Mouse (Mus musculus) kidney, adult 2 months (tissue): ENCODE measurements around the gene Pde4d. TPM values are rescaled to one million over a fixed set of nuclear protein-coding genes. Genes with fewer than 3 reads are reported as not detected.
A peak's percentile ranks its signal among the peaks of the same experiment; 100 is the strongest.

Source experiments
- DNase-seq: peaks from one replicate; pipeline ENCODE4 v3.0.0; 2021
- H3K27ac ChIP-seq: fragments of 200-500 bp; 2 replicates; pipeline ENCODE4 v1.5.1; 2012; ENCODE audit warnings: low read depth, low read length, control low read depth, inconsistent platforms; ENCODE audit not compliant: insufficient read depth
- H3K27me3 ChIP-seq: fragments of 200-500 bp; replicated peaks from 2 replicates; pipeline ENCODE4 v1.6.1; 2012; ENCODE audit warnings: mild to moderate bottlenecking, moderate library complexity, low read length, inconsistent platforms; ENCODE audit not compliant: control insufficient read depth, insufficient read depth
- H3K36me3 ChIP-seq: fragments of 200-500 bp; 2 replicates; pipeline ENCODE4 v1.6.1; 2012; ENCODE audit warnings: mild to moderate bottlenecking, moderate library complexity, low read length, inconsistent platforms; ENCODE audit not compliant: control insufficient read depth, insufficient read depth
- H3K4me1 ChIP-seq: fragments of 200-500 bp; 2 replicates; pipeline ENCODE4 v1.6.1; 2011; ENCODE audit warnings: low read length; ENCODE audit not compliant: control insufficient read depth, insufficient read depth
- H3K4me3 ChIP-seq: fragments of 200-500 bp; 2 replicates; pipeline ENCODE4 v1.5.1; 2011; ENCODE audit warnings: mild to moderate bottlenecking, low read depth, low read length, control low read depth; ENCODE audit not compliant: insufficient read depth
- CTCF ChIP-seq: fragments of 200-500 bp; conservative IDR thresholded peaks from 2 replicates; pipeline ENCODE4 v1.5.1; 2011; ENCODE audit warnings: low read depth, mild to moderate bottlenecking, control low read depth, low read length, moderate library complexity, mixed read lengths; ENCODE audit not compliant: insufficient read depth, insufficient read length
- POLR2A ChIP-seq: fragments of 200-500 bp; IDR thresholded peaks from one replicate; pipeline ENCODE4 v1.6.1; 2011; ENCODE audit warnings: low read depth, low read length, control low read depth
- WGBS: fragments of 180-500 bp; shearing (Covaris S2); methylation state at CpG from one replicate; pipeline ENCODE4 v1.1.7; 2018; 5-methylcytosine and 5-hydroxymethylcytosine counted together
- polyA plus RNA-seq: library from polyadenylated mRNA; depleted of rRNA; stranded (reverse); fragments of >200 nt; gene quantifications from 2 replicates; pipeline ENCODE4 v1.2.3, GENCODE M21; 2012

Gene Pde4d
- polyA plus RNA-seq, 1 experiment, result 18.3 TPM

- DNase-seq, result peak; percentile 69
- no peaks in the 10 kb centered on the region; the same call in 1 of the 2 replicates for H3K27me3 ChIP-seq
- H3K4me1 ChIP-seq, result no peaks in the 10 kb centered on the region
- no peaks in the 10 kb centered on the region for H3K36me3 ChIP-seq
- no peak overlapping the region for H3K4me3 ChIP-seq
- no peak overlapping the region for H3K27ac ChIP-seq
- TF ChIP-seq CTCF (no peak), POLR2A (no peak)
- 2% methylated on average over 8 of the region's 8 CpGs for WGBS
Measured at GRCm38 (mm10) chr13:109116004-109116341, 666.2 kb downstream of the Pde4d start.

- Histone ChIP-seq H3K4me1 (no peaks in the 10 kb centered on the region), H3K27me3 (no peaks in the 10 kb centered on the region; the same call in 1 of the 2 replicates), H3K27ac (no peak overlapping the region), H3K4me3 (peak overlapping the region; percentile 25; the same call in 1 of the 2 replicates), H3K36me3 (no peaks in the 10 kb centered on the region)
- TF ChIP-seq CTCF, result no peak; the same call in 1 of the 2 replicates
- DNase-seq, result no peak
- WGBS, result 1% methylated on average over 63 of the region's 63 CpGs
Measured at GRCm38 (mm10) chr13:109116342-109117201, 666.8 kb downstream of the Pde4d start.

GRCm38 (mm10) chr13:109117210-109117791, 667.6 kb downstream of the Pde4d start:
- no peak for TF ChIP-seq POLR2A
- TF ChIP-seq CTCF, result no peak
- DNase-seq, result peak; percentile 2
- WGBS, result 6% methylated on average over 14 of the region's 14 CpGs
- Histone ChIP-seq H3K4me1 (no peaks in the 10 kb centered on the region), H3K36me3 (no peaks in the 10 kb centered on the region), H3K4me3 (no peak overlapping the region), H3K27me3 (no peaks in the 10 kb centered on the region; the same call in 1 of the 2 replicates), H3K27ac (no peak overlapping the region)

DNA sequence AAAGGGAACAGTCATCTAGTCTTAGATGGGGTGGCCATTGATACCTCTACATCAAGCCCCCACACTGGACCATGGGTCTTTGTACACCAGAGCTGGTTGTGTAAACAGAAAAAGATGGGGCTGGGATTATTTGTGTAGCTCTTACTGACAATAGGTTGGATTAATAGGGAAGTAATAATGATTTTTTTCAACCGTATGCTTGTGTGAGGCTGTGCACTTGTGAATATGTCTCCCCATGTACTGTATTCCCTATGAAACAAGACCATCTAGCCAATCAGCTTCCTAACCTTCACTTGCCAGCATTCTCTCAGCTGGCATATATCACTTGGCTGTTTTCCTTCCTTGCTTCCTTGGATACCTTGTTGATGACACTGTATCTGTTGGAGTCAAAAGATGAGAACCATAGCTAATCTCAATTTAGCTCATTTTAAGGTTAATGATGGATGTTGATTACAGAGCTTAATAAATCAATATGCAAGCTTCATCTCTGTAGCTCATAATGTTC, 668.6 kb downstream of the Pde4d start:
- H3K36me3 ChIP-seq, result no peaks in the 10 kb centered on the region
- no peaks in the 10 kb centered on the region; the same call in 1 of the 2 replicates for H3K27me3 ChIP-seq
- 93% methylated on average over 1 of the region's 1 CpGs for WGBS
- no peak overlapping the region for H3K27ac ChIP-seq
- no peak for TF ChIP-seq POLR2A
- no peak for TF ChIP-seq CTCF
- no peak overlapping the region for H3K4me3 ChIP-seq
- H3K4me1 ChIP-seq, result no peaks in the 10 kb centered on the region
- no peak for DNase-seq

- TF ChIP-seq CTCF, result no peak
- TF ChIP-seq POLR2A, result no peak
- H3K36me3 ChIP-seq, result no peaks in the 10 kb centered on the region
- 73% methylated on average over 3 of the region's 3 CpGs for WGBS
Measured at GRCm38 (mm10) chr13:109121867-109122266, 672.1 kb downstream of the Pde4d start.

GRCm38 (mm10) chr13:109136405-109136804, 686.7 kb downstream of the Pde4d start:
- Histone ChIP-seq H3K4me3 (no peak overlapping the region), H3K36me3 (no peaks in the 10 kb centered on the region), H3K27me3 (no peaks in the 10 kb centered on the region), H3K27ac (no peak overlapping the region), H3K4me1 (no peaks in the 10 kb centered on the region)
- no peak for DNase-seq
- WGBS, result 68% methylated on average over 4 of the region's 4 CpGs
- TF ChIP-seq POLR2A (no peak), CTCF (no peak)

More at GRCm38 (mm10) chr13:109121867-109122266, 672.1 kb downstream of the Pde4d start:
- no peak overlapping the region for H3K27ac ChIP-seq
- no peak overlapping the region for H3K4me3 ChIP-seq
- no peaks in the 10 kb centered on the region for H3K4me1 ChIP-seq
- DNase-seq, result no peak
- H3K27me3 ChIP-seq, result no peaks in the 10 kb centered on the region

DNA sequence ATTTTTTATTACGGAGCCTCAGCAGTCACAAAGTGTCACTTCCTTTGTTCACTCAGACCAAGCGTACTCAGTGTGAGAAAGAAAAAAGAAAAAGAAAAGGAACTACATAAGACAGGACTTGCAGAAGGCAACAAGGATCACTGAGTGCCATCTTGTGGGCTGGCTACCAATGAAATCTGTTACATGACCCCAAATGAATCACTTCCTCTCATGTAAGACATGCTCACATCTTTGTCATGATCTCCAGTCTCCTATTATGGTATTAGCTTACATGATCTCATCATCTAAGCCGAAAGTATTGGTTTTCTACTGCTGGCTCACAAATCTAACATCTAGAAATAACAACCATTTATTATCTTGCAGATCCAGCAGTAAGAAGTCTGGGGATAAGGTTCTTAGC, 709.0 kb downstream of the Pde4d start:
- 50% methylated on average over 3 of the region's 3 CpGs for WGBS

More for the DNA sequence above, 709.0 kb downstream of the Pde4d start:
- H3K4me3 ChIP-seq, result no peak overlapping the region
- no peaks in the 10 kb centered on the region for H3K4me1 ChIP-seq
- H3K27ac ChIP-seq, result no peak overlapping the region
- no peak for DNase-seq
- TF ChIP-seq POLR2A, result no peak
- no peak for TF ChIP-seq CTCF
- H3K36me3 ChIP-seq, result no peaks in the 10 kb centered on the region
- H3K27me3 ChIP-seq, result no peaks in the 10 kb centered on the region
